Mouse (Mus musculus) embryonic facial prominence, embryonic 13.5 days (tissue): ENCODE measurements around the gene Id3. TPM values are rescaled to one million over a fixed set of nuclear protein-coding genes. Genes with fewer than 3 reads are reported as not detected.

Source experiments
- ATAC-seq: fragments of 200-750 bp; cut with Nextera tagmentation; 2 replicates; pipeline ENCODE4 v1.8.0; 2017; ENCODE audit warnings: low read depth; ENCODE audit not compliant: insufficient number of reproducible peaks, insufficient read depth, low FRiP score, low TSS enrichment
- H3K27ac ChIP-seq: fragments of 300-500 bp; sonication (generic); 2 replicates; pipeline ENCODE4 v1.5.1; 2015; ENCODE audit warnings: moderate library complexity, mild to moderate bottlenecking, inconsistent platforms
- H3K27me3 ChIP-seq: fragments of 300-500 bp; sonication (generic); 2 replicates; pipeline ENCODE4 v1.6.1; 2015; ENCODE audit warnings: mild to moderate bottlenecking, inconsistent platforms
- H3K36me3 ChIP-seq: fragments of 300-500 bp; sonication (generic); 2 replicates; pipeline ENCODE4 v1.6.1; 2015; ENCODE audit warnings: mild to moderate bottlenecking, inconsistent platforms
- H3K4me1 ChIP-seq: fragments of 300-500 bp; sonication (generic); 2 replicates; pipeline ENCODE4 v1.6.1; 2015; ENCODE audit warnings: inconsistent platforms
- H3K4me2 ChIP-seq: fragments of 300-500 bp; sonication (generic); 2 replicates; pipeline ENCODE4 v1.6.1; 2015; ENCODE audit warnings: moderate library complexity, mild to moderate bottlenecking, inconsistent platforms
- H3K4me3 ChIP-seq: fragments of 300-500 bp; sonication (generic); 2 replicates; pipeline ENCODE4 v1.5.1; 2015; ENCODE audit warnings: mild to moderate bottlenecking, inconsistent platforms
- H3K9ac ChIP-seq: fragments of 300-500 bp; sonication (generic); 2 replicates; pipeline ENCODE4 v1.6.1; 2015; ENCODE audit warnings: mild to moderate bottlenecking, inconsistent platforms
- H3K9me3 ChIP-seq: fragments of 300-500 bp; sonication (generic); 2 replicates; pipeline ENCODE4 v1.6.1; 2016; ENCODE audit warnings: inconsistent platforms
- WGBS: fragments of 180-500 bp; shearing (Covaris S2); methylation state at CpG from one replicate; pipeline ENCODE4 v1.1.7; 2015; ENCODE audit warnings: mixed read lengths; 5-methylcytosine and 5-hydroxymethylcytosine counted together
- polyA plus RNA-seq: library from polyadenylated mRNA; unstranded; fragments of >200 nt; fragmentation: Nextera tagmentation; extraction: Ambion mirVana; gene quantifications from 2 replicates; pipeline ENCODE4 v1.2.1, GENCODE M21; 2015

Gene Id3
- polyA plus RNA-seq, 1 experiment from 2014 or later = 613 TPM

GRCm38 (mm10) chr4:136109941-136110900 is 33.1 kb upstream of the Id3 start:
- Histone ChIP-seq H3K4me2 (no peak overlapping the region), H3K9me3 (no peaks in the 10 kb centered on the region), H3K27me3 (no peaks in the 10 kb centered on the region), H3K36me3 (no peaks in the 10 kb centered on the region), H3K27ac (no peak overlapping the region), H3K4me1 (peaks cover 10% of the 10 kb centered on the region), H3K4me3 (no peak overlapping the region), H3K9ac (no peak overlapping the region)
- WGBS = 72% methylated on average over 10 of the region's 10 CpGs
- ATAC-seq = no peak

GRCm38 (mm10) chr4:136112344-136112743 is 31.0 kb upstream of the Id3 start:
- ATAC-seq = no peak
- Histone ChIP-seq H3K4me3 (no peak overlapping the region), H3K27ac (0 out of 2 replicates have a peak overlapping the region, but pooled peaks have one; percentile 1), H3K27me3 (no peaks in the 10 kb centered on the region), H3K4me1 (peaks cover 3% of the 10 kb centered on the region), H3K9me3 (no peaks in the 10 kb centered on the region), H3K4me2 (no peak overlapping the region), H3K9ac (no peak overlapping the region), H3K36me3 (no peaks in the 10 kb centered on the region)
- 60% methylated on average over 5 of the region's 5 CpGs for WGBS

- H3K27ac ChIP-seq = no peak overlapping the region
- no peak for ATAC-seq
- no peak overlapping the region for H3K9ac ChIP-seq
- no peaks in the 10 kb centered on the region for H3K36me3 ChIP-seq
- no peaks in the 10 kb centered on the region for H3K27me3 ChIP-seq
- H3K4me3 ChIP-seq = no peak overlapping the region
- H3K9me3 ChIP-seq = no peaks in the 10 kb centered on the region
- 81% methylated on average over 5 of the region's 5 CpGs for WGBS
- peaks cover 11% of the 10 kb centered on the region for H3K4me1 ChIP-seq
- H3K4me2 ChIP-seq = no peak overlapping the region
Measured at GRCm38 (mm10) chr4:136114747-136115146, 28.6 kb upstream of the Id3 start.

- Histone ChIP-seq H3K27ac (no peak overlapping the region), H3K4me1 (peaks cover 11% of the 10 kb centered on the region), H3K9me3 (no peaks in the 10 kb centered on the region), H3K4me3 (no peak overlapping the region), H3K27me3 (no peaks in the 10 kb centered on the region), H3K36me3 (no peaks in the 10 kb centered on the region), H3K4me2 (no peak overlapping the region), H3K9ac (no peak overlapping the region)
- WGBS = 47% methylated on average over 13 of the region's 13 CpGs
- no peak for ATAC-seq
Measured at GRCm38 (mm10) chr4:136117022-136117421, 26.3 kb upstream of the Id3 start.

- no peak for ATAC-seq
- Histone ChIP-seq H3K9me3 (no peaks in the 10 kb centered on the region), H3K4me3 (no peak overlapping the region), H3K27me3 (no peaks in the 10 kb centered on the region), H3K36me3 (no peaks in the 10 kb centered on the region), H3K4me2 (no peak overlapping the region), H3K4me1 (peaks cover 10% of the 10 kb centered on the region), H3K9ac (no peak overlapping the region), H3K27ac (no peak overlapping the region)
- WGBS = 26% methylated on average over 16 of the region's 16 CpGs
Measured at GRCm38 (mm10) chr4:136120041-136120440, 23.3 kb upstream of the Id3 start.

GRCm38 (mm10) chr4:136121158-136121557 is 22.1 kb upstream of the Id3 start:
- no peak for ATAC-seq
- no peak overlapping the region for H3K4me3 ChIP-seq
- H3K4me1 ChIP-seq = peaks cover 8% of the 10 kb centered on the region
- H3K4me2 ChIP-seq = no peak overlapping the region
- no peak overlapping the region for H3K27ac ChIP-seq
- no peaks in the 10 kb centered on the region for H3K9me3 ChIP-seq
- no peaks in the 10 kb centered on the region for H3K27me3 ChIP-seq
- H3K36me3 ChIP-seq = no peaks in the 10 kb centered on the region
- H3K9ac ChIP-seq = no peak overlapping the region
- WGBS = 93% methylated on average over 3 of the region's 3 CpGs

- no peak overlapping the region for H3K9ac ChIP-seq
- no peak overlapping the region for H3K4me3 ChIP-seq
- peaks cover 8% of the 10 kb centered on the region for H3K4me1 ChIP-seq
- no peaks in the 10 kb centered on the region for H3K36me3 ChIP-seq
- 77% methylated on average over 7 of the region's 7 CpGs for WGBS
- H3K27me3 ChIP-seq = no peaks in the 10 kb centered on the region
- no peak overlapping the region for H3K27ac ChIP-seq
- ATAC-seq = no peak
- H3K9me3 ChIP-seq = no peaks in the 10 kb centered on the region
- no peak overlapping the region for H3K4me2 ChIP-seq
Measured at GRCm38 (mm10) chr4:136121844-136122468, 21.3 kb upstream of the Id3 start.

GRCm38 (mm10) chr4:136123111-136123791 is 20.0 kb upstream of the Id3 start:
- WGBS = 59% methylated on average over 8 of the region's 8 CpGs
- no peak overlapping the region for H3K4me3 ChIP-seq
- no peaks in the 10 kb centered on the region for H3K36me3 ChIP-seq
- H3K9me3 ChIP-seq = no peaks in the 10 kb centered on the region
- no peaks in the 10 kb centered on the region for H3K27me3 ChIP-seq
- no peak overlapping the region for H3K4me2 ChIP-seq
- H3K9ac ChIP-seq = 0 out of 2 replicates have a peak overlapping the region, but pooled peaks have one; percentile 27
- ATAC-seq = no peak
- H3K27ac ChIP-seq = peak overlapping the region; percentile 19; the same call in 1 of the 2 replicates
- peaks cover 8% of the 10 kb centered on the region for H3K4me1 ChIP-seq

GRCm38 (mm10) chr4:136123792-136124161 is 19.5 kb upstream of the Id3 start:
- ATAC-seq = no peak
- H3K9ac ChIP-seq = no peak overlapping the region
- H3K27ac ChIP-seq = no peak overlapping the region
- 86% methylated on average over 3 of the region's 3 CpGs for WGBS
- no peaks in the 10 kb centered on the region for H3K9me3 ChIP-seq
- peaks cover 8% of the 10 kb centered on the region for H3K4me1 ChIP-seq
- no peak overlapping the region for H3K4me3 ChIP-seq
- no peaks in the 10 kb centered on the region for H3K27me3 ChIP-seq
- no peak overlapping the region for H3K4me2 ChIP-seq
- H3K36me3 ChIP-seq = no peaks in the 10 kb centered on the region

- H3K4me2 ChIP-seq = no peak overlapping the region
- H3K36me3 ChIP-seq = no peaks in the 10 kb centered on the region
- H3K27ac ChIP-seq = no peak overlapping the region
- no peaks in the 10 kb centered on the region for H3K4me1 ChIP-seq
- ATAC-seq = no peak
- H3K9me3 ChIP-seq = no peaks in the 10 kb centered on the region
- H3K4me3 ChIP-seq = no peak overlapping the region
- H3K9ac ChIP-seq = no peak overlapping the region
- WGBS = 98% methylated on average over 4 of the region's 4 CpGs
- no peaks in the 10 kb centered on the region for H3K27me3 ChIP-seq
Measured at GRCm38 (mm10) chr4:136124581-136124980, 18.7 kb upstream of the Id3 start.

- Histone ChIP-seq H3K27ac (no peak overlapping the region), H3K27me3 (no peaks in the 10 kb centered on the region), H3K9ac (no peak overlapping the region), H3K9me3 (no peaks in the 10 kb centered on the region), H3K4me1 (no peaks in the 10 kb centered on the region), H3K4me3 (no peak overlapping the region), H3K4me2 (no peak overlapping the region), H3K36me3 (no peaks in the 10 kb centered on the region)
- ATAC-seq = no peak
- 92% methylated on average over 11 of the region's 11 CpGs for WGBS
Measured at GRCm38 (mm10) chr4:136125458-136125857, 17.8 kb upstream of the Id3 start.
